Mouse (Mus musculus) pancreas, adult 10 weeks (tissue): ENCODE data around the gene Srp54b. TPM values are rescaled to one million over a fixed set of nuclear protein-coding genes. Genes with fewer than 3 reads are reported as not detected.

ENCODE experiments used
- polyA plus RNA-seq: library from polyadenylated mRNA; stranded (reverse); fragments of 350-450 nt; fragmentation: Illumina TruSeq; extraction: RNeasy Lipid Tissue Mini Kit (QIAGEN cat#74804); gene quantifications from one replicate; pipeline ENCODE4 v1.2.3, GENCODE M21; 2015; ENCODE audit warnings: low read depth, low replicate concordance; ENCODE audit not compliant: insufficient read depth

Gene Srp54b
- 4.9 TPM for polyA plus RNA-seq

DNA sequence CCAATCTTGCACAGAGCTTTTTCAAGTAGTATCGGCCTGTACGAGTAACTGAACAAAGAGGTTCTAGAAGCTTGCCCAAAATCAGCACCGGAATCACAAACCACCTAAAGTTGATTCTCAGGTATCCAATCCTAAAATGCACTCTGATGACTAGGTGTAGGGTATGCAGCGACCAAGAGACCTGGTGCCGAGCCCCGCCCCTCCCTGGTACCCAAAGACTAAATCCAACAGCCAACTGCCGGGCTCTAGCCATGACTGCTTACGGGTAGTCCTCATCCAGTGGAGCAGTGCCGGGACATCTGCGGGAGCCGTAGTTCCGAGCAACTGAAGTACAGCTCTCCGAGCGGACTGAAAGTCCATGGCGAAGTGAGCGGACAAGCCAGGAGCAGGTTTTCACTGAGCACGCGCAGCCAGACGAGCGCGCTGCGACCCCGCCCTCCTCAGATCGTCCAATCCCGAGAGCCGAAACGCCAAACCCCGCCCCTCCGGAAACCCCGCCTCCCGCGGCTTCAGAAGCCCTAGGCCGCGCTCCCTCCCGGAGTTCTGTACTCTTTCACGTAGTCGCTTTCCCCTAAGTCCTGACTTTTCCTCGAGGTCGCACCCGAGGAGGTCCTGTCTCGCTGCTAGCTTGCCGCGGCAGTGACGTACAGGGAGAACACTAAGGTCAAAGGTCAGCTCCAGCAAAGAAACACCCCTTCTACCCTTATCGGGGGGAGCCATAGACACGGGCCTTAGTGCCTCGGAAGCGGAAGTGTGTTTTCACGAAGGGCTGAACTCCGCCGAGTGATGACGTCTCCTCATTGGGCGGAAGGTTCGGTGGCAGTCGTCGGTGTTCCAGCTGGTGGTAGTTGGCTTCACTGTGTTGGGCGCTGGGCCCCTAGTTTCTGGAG lies at the start of gene Srp54b:
TSS of gene Srp54b (plus strand) at position 546 of the 890 bp plus-strand sequence.

DNA sequence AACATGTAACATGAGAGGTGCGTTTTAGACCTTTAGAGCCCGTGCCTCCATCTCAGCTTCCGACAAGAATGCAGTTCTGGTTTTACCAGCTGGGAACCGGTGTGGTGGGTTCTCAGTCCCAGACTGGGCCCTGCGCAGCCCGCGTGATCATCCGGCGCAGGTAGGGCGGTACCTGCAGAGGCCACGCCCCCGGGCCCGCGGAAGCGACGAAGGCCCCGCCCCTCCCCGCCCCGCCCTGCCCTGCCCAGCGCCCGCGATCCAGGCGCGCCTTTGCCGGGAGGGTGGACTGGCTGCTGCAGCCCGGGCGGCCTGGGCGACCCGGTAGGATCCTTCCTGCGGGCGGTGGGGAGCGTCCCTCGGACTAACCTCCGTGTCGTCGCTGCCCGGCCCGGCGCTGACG lies 30.7 kb upstream of the Srp54b start, which contains the start of gene Fam177a:
TSS of gene Fam177a (plus strand) at position 228 of the 400 bp plus-strand sequence.

DNA sequence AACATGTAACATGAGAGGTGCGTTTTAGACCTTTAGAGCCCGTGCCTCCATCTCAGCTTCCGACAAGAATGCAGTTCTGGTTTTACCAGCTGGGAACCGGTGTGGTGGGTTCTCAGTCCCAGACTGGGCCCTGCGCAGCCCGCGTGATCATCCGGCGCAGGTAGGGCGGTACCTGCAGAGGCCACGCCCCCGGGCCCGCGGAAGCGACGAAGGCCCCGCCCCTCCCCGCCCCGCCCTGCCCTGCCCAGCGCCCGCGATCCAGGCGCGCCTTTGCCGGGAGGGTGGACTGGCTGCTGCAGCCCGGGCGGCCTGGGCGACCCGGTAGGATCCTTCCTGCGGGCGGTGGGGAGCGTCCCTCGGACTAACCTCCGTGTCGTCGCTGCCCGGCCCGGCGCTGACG lies 44.4 kb downstream of the Srp54b start, which contains the start of gene 1700047I17Rik2:
TSS of gene 1700047I17Rik2 (plus strand) at position 287 of the 400 bp plus-strand sequence.

DNA sequence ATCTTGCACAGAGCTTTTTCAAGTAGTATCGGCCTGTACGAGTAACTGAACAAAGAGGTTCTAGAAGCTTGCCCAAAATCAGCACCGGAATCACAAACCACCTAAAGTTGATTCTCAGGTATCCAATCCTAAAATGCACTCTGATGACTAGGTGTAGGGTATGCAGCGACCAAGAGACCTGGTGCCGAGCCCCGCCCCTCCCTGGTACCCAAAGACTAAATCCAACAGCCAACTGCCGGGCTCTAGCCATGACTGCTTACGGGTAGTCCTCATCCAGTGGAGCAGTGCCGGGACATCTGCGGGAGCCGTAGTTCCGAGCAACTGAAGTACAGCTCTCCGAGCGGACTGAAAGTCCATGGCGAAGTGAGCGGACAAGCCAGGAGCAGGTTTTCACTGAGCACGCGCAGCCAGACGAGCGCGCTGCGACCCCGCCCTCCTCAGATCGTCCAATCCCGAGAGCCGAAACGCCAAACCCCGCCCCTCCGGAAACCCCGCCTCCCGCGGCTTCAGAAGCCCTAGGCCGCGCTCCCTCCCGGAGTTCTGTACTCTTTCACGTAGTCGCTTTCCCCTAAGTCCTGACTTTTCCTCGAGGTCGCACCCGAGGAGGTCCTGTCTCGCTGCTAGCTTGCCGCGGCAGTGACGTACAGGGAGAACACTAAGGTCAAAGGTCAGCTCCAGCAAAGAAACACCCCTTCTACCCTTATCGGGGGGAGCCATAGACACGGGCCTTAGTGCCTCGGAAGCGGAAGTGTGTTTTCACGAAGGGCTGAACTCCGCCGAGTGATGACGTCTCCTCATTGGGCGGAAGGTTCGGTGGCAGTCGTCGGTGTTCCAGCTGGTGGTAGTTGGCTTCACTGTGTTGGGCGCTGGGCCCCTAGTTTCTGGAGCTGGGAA lies 75.0 kb downstream of the Srp54b start, which contains the start of gene Srp54c:
TSS of gene Srp54c (plus strand) at position 543 of the 894 bp plus-strand sequence.

Other genes starting within 250 kb of the Srp54b start
- gene Gm20403, start 168.6 kb upstream of the Srp54b start, polyA plus RNA-seq = not detected
- 1.8 TPM for gene Baz1a, start 140.8 kb upstream of the Srp54b start, polyA plus RNA-seq
- 6.4 TPM for gene 2700097O09Rik, start 75.0 kb upstream of the Srp54b start, polyA plus RNA-seq
- 19.4 TPM for gene Srp54a, start 74.8 kb upstream of the Srp54b start, polyA plus RNA-seq
- 3.6 TPM for gene Fam177a, start 30.6 kb upstream of the Srp54b start, polyA plus RNA-seq
- 0.39 TPM for gene 1700047I17Rik2, start 44.5 kb downstream of the Srp54b start, polyA plus RNA-seq
- gene Srp54c, start 75.1 kb downstream of the Srp54b start, polyA plus RNA-seq = 14.2 TPM
- gene 1110008L16Rik, start 144.5 kb downstream of the Srp54b start, polyA plus RNA-seq = 2.3 TPM
- gene Ppp2r3c, start 147.9 kb downstream of the Srp54b start, polyA plus RNA-seq = 2.7 TPM
- 33.9 TPM for gene Psma6, start 229.1 kb downstream of the Srp54b start, polyA plus RNA-seq